Mouse (Mus musculus) embryonic stem cell, embryonic (primary cell): ENCODE results near the gene Ube2dnl2.

Source experiments
- CTCF ChIA-PET, 4 experiments: fragments of 300-600 bp in 2 of 4; fragments of 350-600 bp in 2 of 4; sonication (Branson Sonifier 250); formaldehyde crosslinking; loops; one replicate each; lab custom pipeline; 2022; ENCODE audit warnings: inconsistent platforms in 2 of 4; lab: Charles Lee
- POLR2A ChIA-PET, 4 experiments: fragments of 300-600 bp in 2 of 4; fragments of 350-600 bp in 2 of 4; sonication (Branson Sonifier 250); formaldehyde crosslinking; loops; one replicate each; lab custom pipeline; 2022; ENCODE audit warnings: antibody characterized with exemption in 4 of 4, inconsistent platforms in 1 of 4; lab: Charles Lee

The Ube2dnl2 gene

GRCm38 (mm10) chrX:114907282-114907681 lies at the start of gene Ube2dnl2:
TSS of gene Ube2dnl2 (plus strand) at chrX:114907582.
- ChIA-PET POLR2A (interaction anchor here in 1 of 4 experiments (0.7 kb wide), 1 partner anchor 46 kb away, joined by 3 read pairs; no protein-coding TSS in a partner anchor), CTCF (no interaction called here)

DNA sequence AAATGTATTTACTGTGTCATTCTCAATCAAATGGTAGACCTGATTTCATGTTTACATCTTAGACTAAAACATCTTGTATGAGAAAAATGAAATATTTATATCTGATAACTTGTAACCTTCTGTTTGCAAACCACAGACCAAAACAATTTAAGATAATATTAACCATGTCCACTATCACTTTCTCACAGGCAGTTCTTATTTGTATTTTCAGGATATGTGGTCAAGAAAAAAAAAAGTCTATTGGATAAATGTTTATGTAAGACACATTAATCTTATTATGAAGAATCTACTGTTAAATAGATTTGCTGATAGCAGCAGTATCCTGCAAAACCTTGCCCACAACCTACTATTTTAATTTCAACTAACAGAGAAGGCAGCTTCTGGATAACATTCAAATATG lies 11.9 kb upstream of the Ube2dnl2 start:
- ChIA-PET CTCF (no interaction called here), POLR2A (no interaction called here)

DNA sequence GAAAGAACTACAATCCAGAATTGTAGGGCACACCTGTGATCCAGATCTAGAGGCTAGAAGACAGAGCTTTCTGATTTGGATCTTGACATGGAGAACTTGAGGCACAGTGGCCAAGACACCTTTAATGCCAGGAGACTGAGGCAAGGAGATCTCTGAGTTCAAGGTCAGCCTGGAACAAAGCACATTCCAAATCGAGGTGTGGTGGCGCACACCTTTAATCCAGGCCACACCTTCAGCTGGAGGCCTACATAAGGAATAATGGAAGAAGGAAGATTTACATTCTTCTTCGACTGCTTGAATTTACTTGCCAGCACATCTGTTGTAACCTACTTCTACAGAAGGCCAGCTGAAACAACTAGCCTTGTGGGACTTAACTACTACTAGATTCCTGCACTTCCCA lies 9.9 kb upstream of the Ube2dnl2 start:
- CTCF ChIA-PET = no interaction called here
- POLR2A ChIA-PET = no interaction called here

DNA sequence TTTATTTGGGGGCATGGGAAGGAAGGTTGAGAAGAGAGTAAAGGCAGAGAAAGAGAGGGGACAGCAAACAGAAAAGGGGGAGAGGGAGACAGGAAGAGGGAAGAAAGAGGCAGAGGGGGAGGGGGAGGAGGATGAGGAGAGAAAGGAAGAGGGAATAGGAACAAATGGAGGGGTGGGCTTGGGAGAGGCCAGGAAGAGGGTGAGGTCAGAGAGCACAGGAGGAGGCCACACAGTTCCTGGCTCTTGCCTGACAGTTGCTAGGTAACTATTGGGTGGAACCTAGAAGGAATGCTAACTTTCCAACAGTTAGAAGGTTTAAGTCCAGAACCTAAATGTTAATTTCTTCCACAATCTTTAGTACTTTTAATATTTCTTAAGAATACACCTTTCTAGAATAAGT lies 4.0 kb upstream of the Ube2dnl2 start:
- CTCF ChIA-PET = no interaction called here
- POLR2A ChIA-PET = no interaction called here

DNA sequence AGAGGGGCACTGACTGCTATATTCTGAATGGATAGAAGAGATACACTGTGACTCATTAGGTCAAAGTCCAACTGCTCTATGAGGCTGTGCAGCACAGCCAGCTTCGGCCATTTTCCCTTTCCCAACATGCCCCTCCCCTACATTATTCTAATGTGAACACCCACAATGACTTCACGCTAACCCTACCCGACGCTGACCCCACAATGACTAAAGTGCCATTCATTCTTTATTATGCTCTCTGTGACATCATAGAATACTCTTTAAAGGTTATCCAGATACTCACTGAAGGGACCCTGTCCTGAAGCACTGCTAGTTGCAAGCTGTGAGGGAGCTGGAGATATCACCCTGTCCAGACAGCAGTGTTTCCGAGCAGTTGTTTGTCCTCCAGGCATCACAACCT lies 2.7 kb upstream of the Ube2dnl2 start, which contains the start of gene Ube2dnl1:
Ube2dnl1 (plus strand) TSS at position 301 of the 400 bp plus-strand sequence.
- CTCF ChIA-PET = no interaction called here

GRCm38 (mm10) chrX:114955066-114955465 lies 47.7 kb downstream of the Ube2dnl2 start:
- POLR2A ChIA-PET = no interaction called here
- CTCF ChIA-PET = no interaction called here

More for the DNA sequence above, 2.7 kb upstream of the Ube2dnl2 start, which contains the start of gene Ube2dnl1:
- POLR2A ChIA-PET = no interaction called here
